Mouse (Mus musculus): ENCODE results near the gene Pou2f3.

Gene Pou2f3

DNA sequence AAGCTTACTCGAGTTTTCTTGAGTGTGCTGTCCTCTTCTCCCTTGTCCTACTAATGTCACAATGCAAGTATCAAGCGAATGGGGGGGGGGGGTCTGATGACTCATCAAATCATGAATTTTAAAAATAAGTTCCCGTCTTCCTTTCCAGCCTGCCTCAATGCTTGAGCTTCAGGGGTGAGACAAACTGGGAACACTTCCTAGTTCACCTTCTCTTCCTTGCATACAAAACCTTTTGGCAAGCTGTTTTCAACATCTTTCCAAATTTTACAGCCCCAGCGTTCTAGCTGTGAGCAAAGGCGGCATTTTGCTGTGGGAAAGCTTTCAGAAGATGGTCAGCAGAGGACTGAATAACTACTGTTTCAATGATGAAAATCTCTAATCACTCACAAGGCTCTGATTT is 102.6 kb downstream of the Pou2f3 start:
- DNase-seq: no peak

GRCm38 (mm10) chr9:43107187-43107517 is 103.0 kb downstream of the Pou2f3 start, which contains the start of gene Arhgef12:
Arhgef12 (minus strand) TSS chr9:43107239.
- peak; percentile 55 to 68 for DNase-seq

DNA sequence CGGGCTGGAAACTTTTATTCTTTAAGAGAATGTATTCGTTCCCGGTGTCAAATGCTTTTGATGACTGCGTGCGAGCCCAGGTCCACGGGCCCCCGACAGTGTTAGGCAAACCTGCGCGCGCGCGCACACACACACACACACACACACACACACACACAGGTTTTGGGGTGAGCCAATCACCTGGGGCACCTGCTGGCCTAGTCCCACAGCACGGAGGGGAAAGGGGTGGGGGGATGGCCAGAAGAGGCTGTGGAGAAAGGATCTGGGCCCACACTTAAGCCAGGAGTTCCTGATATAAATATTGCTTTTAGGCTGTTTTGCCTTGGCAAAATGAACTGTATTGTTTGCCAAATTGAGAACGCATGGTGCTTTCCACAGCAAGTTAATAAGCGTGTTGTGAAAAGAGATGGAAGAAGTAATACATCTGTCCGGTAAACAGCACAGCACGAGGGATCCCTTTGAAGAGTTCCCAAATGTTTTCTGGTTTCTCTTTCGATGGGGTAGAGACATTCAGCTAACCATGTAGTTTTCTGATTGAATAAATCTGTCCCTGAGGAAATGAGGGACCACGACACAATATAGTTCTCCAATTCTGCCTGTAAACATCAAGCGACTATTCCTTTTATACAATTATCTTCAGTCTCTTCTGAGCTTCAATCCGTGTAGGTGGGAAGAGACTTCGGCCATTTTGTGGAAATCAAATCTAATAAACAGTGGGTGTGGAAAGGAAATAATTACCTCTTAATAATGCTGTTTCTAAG is 103.6 kb downstream of the Pou2f3 start:
- peak; percentile 56 to 69 for DNase-seq

DNA sequence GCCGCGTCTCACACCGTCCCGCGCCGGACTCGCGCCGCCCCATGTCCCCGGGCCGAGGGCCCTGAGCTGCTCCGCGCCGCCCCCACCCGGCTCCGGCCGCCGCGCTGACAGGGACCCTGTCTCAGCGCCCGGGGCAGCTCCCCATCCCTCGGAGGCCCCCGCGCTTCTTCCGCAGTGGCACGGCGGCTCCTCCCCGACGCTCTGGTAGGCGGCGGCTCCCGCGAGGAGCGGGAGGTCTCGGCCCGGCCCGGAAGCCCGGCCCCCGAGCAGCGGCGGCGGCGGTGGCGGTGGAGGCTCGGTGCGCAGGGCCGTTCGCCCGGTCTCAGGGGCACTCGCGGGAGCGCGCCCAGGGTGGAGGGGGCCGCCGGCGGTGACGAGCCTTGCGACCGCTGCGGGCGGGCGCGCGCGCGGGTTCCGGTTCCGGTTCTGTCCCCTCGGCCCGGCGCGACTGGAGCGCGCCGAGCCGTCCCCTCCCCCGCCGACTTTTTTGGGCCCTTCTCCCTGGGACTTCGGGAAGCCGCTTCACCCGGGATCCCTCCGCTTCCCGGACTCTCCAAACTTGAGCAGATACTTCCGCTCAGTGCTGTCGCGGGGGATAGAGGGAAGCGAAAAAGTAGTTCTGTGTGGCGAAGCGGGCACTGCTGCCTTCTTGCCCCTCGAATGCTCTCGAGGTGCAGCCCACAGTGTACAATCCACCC is 104.4 kb downstream of the Pou2f3 start:
- DNase-seq: peak; percentile 96 to 98

DNA sequence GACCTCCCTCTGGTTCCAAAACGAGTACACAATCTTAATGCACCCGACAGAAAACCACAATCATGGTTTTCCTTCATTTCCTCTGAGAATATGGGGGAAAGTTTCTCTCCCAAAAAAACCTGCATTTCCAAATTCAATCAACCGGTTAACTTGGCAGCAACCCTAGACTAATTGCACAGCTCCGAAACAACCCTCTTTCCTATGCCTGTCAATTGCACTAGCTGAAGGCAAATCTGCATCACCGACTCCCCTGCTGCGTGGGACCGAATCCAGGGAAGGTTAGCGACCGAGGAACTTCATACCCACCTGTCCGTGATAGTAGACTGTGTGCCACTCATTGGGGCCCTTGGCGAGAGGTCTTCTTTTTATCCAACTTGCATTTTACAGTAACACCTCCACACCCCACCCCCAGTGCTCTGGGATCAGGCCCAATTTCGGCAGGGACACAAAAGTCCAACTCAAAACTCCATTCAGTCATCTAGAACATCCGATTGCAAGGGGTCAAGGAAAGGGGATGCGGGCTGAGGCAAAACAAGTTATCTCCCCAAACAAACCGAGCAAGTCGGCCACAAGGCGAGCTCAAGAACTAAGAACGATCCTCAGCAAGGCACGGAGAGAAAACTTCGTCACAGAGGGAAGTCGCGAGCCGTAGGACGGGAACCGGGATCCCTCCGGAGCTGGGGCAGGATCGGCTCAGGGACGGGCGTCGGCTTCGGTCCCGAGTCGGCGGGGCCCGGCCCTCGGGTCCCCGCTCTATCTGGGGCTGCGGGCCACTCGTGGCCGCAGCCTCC is 105.1 kb downstream of the Pou2f3 start:
- DNase-seq: peak; percentile 61 to 66

- DNase-seq: no peak
These were observed 105.7 kb downstream of the Pou2f3 start for GRCm38 (mm10) chr9:43104526-43104872.

- DNase-seq: no peak
These were observed 106.4 kb downstream of the Pou2f3 start for GRCm38 (mm10) chr9:43103675-43104299.

DNA sequence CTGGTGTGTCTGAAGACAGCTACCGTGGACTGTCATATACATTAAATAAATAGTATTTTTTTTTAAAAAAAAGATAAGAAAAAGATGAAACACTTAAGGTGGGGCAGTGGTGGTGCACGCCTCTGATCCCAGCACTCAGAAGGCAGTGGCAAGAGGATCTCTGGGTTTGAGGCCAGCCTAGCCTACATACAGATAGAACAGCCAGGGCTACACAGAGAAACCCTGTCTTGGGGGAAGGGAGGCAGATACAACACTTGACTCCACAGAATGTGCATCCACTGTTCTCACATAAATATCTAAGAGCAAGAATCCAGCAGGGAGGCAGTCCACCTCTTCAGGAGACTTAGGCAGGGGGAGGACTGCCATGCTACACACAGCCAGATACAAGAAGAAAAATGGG is 107.2 kb downstream of the Pou2f3 start:
- no peak for DNase-seq

GRCm38 (mm10) chr9:43101936-43102595 is 108.1 kb downstream of the Pou2f3 start:
- DNase-seq: no peak

- DNase-seq: no peak
These were observed 111.2 kb downstream of the Pou2f3 start for GRCm38 (mm10) chr9:43098922-43099321.

DNA sequence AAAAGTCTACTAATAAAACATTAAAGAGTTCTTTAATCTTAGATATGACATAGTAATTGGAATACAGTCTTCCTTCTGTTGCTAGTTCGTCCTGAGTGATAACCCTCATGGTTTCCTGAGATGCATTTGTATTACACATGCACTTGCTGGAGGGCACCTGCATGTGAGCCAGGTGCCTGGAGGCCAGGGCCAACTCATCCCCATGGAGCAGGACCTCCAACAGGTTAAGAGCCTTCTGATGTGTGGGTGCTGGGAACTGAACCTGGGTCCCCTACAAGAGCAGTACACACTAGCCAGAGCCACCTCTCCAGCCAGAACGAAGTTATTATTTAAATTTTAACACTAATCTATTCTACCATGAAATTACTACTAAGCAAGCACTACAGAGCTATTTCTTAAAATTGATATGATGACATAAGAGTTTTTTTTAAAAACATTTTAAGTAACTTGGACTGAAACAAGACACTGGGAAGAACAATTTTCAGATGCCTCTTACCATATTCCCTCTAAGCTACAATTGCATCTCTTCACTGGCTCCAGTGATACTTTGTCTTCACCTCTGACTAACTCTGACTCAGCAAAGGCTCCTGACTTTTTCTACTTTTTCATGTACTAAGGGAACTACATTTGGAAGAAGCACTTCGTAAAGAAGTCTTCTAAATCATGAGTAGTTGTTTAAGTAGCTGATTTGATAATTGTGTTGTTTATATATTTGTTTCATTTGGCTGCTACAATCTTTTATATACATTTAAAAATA is 112.2 kb downstream of the Pou2f3 start:
- no peak for DNase-seq

DNA sequence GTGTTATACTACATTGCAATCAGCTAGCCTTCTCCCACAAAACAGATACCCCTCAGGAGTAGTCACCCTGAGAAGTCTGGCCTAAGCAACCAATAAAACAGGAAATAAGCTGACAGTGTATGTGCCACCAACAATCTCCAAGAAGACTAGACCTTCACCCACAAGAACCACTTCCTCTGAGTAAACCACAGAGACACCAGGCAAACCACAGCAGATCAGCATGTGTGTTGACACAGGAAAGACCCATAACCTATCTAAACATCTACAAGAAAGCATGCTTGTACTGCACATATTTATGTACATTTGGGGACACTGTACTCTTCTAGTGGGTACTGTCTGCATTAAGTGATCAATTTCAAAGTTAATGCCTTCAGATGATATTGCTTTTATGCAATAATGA is 113.8 kb downstream of the Pou2f3 start:
- no peak for DNase-seq

- no peak for DNase-seq
These were observed 115.3 kb downstream of the Pou2f3 start for GRCm38 (mm10) chr9:43094828-43095227.

DNA sequence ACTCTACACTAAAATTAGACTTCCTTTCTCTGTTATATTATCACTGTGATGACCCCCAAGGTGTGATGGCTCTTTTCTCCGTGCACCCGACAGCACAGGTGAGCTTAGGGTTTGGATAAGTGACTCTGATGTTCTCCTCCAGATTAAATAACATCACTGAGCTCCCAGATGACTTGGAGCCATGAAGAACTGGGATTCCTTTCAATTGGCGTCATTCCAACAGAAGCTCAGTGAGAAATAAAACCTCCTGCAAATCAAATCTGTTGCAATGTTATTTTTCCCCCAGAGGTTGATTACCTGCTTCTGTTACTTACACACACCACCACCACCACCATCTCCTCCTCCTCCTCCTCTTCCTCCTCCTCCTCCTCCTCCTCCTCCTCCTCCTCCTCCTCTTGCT is 116.4 kb downstream of the Pou2f3 start:
- no peak for DNase-seq

DNA sequence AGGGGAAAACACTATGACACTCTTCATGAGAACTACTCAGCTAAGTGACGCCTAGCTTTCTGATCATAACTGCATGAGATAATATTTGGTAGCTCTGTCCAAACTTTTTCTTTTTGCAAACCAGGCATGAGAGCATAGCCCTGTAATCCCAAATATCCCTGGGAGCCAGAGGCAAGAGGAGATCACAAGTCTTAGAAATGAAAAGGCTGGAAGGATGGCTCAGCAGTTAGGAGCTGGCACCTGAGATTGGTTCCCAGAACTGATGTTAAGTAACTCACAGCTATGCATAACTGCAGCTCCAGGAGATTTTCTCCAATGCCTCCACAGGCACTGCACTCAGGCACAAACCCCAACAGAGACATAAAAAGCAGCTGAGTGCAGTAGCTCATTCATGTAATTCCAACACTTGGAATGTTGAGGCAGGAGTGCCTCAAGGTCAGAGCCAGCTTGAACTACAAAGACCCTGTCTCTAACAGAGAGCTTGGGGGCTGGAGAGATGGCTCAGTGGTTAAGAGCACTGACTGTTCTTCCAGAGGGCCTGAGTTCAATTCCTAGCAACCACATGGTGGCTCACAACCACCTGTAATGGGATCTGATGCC is 124.4 kb downstream of the Pou2f3 start:
- DNase-seq: no peak

GRCm38 (mm10) chr9:43084496-43085362 is 125.4 kb downstream of the Pou2f3 start:
- DNase-seq: no peak

DNA sequence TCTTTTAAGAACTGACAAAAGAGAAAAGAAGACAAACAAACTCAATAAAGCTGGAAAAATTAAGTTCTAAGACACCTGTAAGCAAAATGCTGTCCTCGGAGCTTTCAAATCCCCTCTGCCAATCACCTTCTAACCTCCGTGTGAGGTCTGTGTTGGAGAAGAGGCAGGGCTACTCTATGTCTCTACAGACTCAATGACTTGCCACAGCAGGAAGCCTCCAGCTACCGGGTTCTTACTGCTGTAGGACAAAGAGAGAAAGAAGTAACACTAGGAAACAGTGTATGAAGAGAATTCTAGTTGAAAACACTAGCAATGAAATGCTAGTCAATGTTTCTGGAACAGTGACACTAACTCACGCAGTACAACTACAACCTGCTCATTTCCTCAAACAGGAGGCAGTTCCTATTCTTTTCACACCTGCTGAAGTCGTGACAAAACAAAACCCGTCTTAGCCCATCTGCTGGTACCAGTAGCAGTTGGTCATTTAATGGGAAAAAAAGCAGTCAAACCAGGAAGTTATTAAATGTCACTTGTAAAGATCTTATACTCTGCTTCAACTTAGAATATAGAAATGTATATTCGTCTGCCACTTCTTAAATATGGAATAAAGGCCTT is 126.6 kb downstream of the Pou2f3 start:
- DNase-seq: no peak

GRCm38 (mm10) chr9:43078711-43079110 is 131.5 kb downstream of the Pou2f3 start:
- no peak for DNase-seq

DNA sequence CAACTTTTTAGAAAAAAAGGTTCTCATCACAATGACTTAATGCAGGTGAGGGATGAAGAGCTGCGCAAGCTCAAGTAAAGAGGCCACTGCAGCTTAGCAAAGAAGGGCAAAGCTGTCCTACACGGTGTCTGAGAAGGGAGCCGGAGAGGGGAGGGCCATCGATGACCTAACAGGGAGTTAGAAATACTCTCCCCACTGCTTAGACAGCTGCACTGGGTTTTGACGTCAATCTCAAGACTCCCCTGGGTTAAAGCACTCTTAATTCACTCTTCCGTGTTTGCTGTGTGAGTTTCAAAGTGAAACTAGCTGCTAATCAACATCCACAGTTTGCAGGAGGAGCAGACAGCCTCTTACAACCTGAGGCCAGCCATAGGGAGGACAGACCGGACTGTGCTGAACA is 134.0 kb downstream of the Pou2f3 start:
- DNase-seq: peak in 1 of 2 experiments; percentile 43

- no peak for DNase-seq
These were observed 135.6 kb downstream of the Pou2f3 start for GRCm38 (mm10) chr9:43074611-43075010.
